Mouse (Mus musculus): ENCODE data around the gene Tlcd2.

The Tlcd2 gene

GRCm38 (mm10) chr11:75466731-75467505 lies 5.4 kb downstream of the Tlcd2 start:
- DNase-seq (ENCODE audit: low read depth, low spot score): no peak

- peak; percentile 49 for DNase-seq (ENCODE audit: low read depth, low spot score)
Observed at GRCm38 (mm10) chr11:75467512-75468215, 6.1 kb downstream of the Tlcd2 start.

GRCm38 (mm10) chr11:75468410-75468809 lies 6.9 kb downstream of the Tlcd2 start:
- DNase-seq (ENCODE audit: low read depth, low spot score): no peak

GRCm38 (mm10) chr11:75469261-75469660 lies 7.7 kb downstream of the Tlcd2 start:
- no peak for DNase-seq (ENCODE audit: low read depth, low spot score)

GRCm38 (mm10) chr11:75470675-75471074 lies 9.2 kb downstream of the Tlcd2 start:
- no peak for DNase-seq (ENCODE audit: low read depth, low spot score)

- DNase-seq (ENCODE audit: low read depth, low spot score): no peak
Observed at GRCm38 (mm10) chr11:75472469-75473081, 11.1 kb downstream of the Tlcd2 start.

GRCm38 (mm10) chr11:75473376-75473775 lies 11.9 kb downstream of the Tlcd2 start:
- no peak for DNase-seq (ENCODE audit: low read depth, low spot score)

GRCm38 (mm10) chr11:75486192-75486591 lies 24.7 kb downstream of the Tlcd2 start:
- DNase-seq (ENCODE audit: low read depth, low spot score): no peak

- peak; percentile 97 for DNase-seq (ENCODE audit: low read depth, low spot score)
Observed at GRCm38 (mm10) chr11:75486601-75487285, 25.2 kb downstream of the Tlcd2 start, which contains the start of gene Prpf8. Prpf8 (plus strand) TSS chr11:75486816.

- no peak for DNase-seq (ENCODE audit: low read depth, low spot score)
Observed at GRCm38 (mm10) chr11:75487496-75487895, 26.0 kb downstream of the Tlcd2 start.

GRCm38 (mm10) chr11:75494296-75495049 lies 33.0 kb downstream of the Tlcd2 start:
- DNase-seq (ENCODE audit: low read depth, low spot score): no peak

GRCm38 (mm10) chr11:75498126-75498525 lies 36.6 kb downstream of the Tlcd2 start:
- DNase-seq (ENCODE audit: low read depth, low spot score): no peak

- no peak for DNase-seq (ENCODE audit: low read depth, low spot score)
Observed at GRCm38 (mm10) chr11:75508162-75508561, 46.6 kb downstream of the Tlcd2 start.

- no peak for DNase-seq (ENCODE audit: low read depth, low spot score)
Observed at GRCm38 (mm10) chr11:75508904-75509303, 47.4 kb downstream of the Tlcd2 start.

- peak; percentile 68 for DNase-seq (ENCODE audit: low read depth, low spot score)
Observed at GRCm38 (mm10) chr11:75509741-75510626, 48.5 kb downstream of the Tlcd2 start, which contains the start of gene Rilp. Rilp (plus strand) TSS chr11:75510094.

GRCm38 (mm10) chr11:75510627-75510993 lies 49.1 kb downstream of the Tlcd2 start:
- DNase-seq (ENCODE audit: low read depth, low spot score): peak; percentile 96

- DNase-seq (ENCODE audit: low read depth, low spot score): no peak
Observed at GRCm38 (mm10) chr11:75511213-75511612, 49.7 kb downstream of the Tlcd2 start.

- no peak for DNase-seq (ENCODE audit: low read depth, low spot score)
Observed at GRCm38 (mm10) chr11:75512301-75513018, 50.9 kb downstream of the Tlcd2 start.

- no peak for DNase-seq (ENCODE audit: low read depth, low spot score)
Observed at GRCm38 (mm10) chr11:75513336-75513735, 51.8 kb downstream of the Tlcd2 start, which contains the start of gene Scarf1. Scarf1 (plus strand) TSS chr11:75513540.
